Mouse (Mus musculus): ENCODE results near the gene Gm3383. TPM values are rescaled to one million over a fixed set of nuclear protein-coding genes. Genes with fewer than 3 reads are reported as not detected.
"Not testable (repeated sequence)": the region's sequence is repeated elsewhere in the genome, so short reads cannot be mapped to it uniquely, and the experiment has no call there.

The Gm3383 gene
- 2.5 and 3.1 TPM in 2 replicates for polyA plus RNA-seq (2015; fragmentation: Nextera tagmentation; extraction: Ambion mirVana)

DNA sequence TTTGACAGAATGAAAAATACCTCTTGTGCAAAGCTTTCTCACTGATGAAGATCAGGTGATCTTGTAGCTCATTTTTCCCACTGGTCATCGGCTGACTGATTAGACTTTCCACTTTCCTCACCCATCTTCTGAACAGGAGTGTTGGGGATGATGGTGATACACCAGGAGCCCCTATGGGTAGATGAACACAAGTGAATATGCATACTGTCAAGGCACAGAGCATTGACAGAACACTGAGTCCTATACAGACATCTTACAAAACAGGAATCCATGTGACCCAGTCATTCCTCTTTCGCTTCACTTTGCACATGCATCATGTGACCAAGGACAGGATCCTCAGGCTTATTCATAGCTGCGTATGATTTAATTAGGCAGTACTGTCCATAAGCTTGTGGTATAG, at the start of gene Gm3383:
TSS of gene Gm3383 (minus strand) at position 101 of the 400 bp plus-strand sequence.
- H3K36me3 ChIP-seq; H3K4me2 ChIP-seq (replicated peaks); H3K27ac ChIP-seq; H3K27me3 ChIP-seq; ATAC-seq; H3K4me3 ChIP-seq (replicated peaks); H3K9me3 ChIP-seq; H3K4me1 ChIP-seq (replicated peaks); H3K9ac ChIP-seq (replicated peaks): not testable (repeated sequence)
- WGBS = no CpG with 5 or more reads among the region's 3 CpGs

GRCm38 (mm10) chr14:5855911-5856310, 48.1 kb upstream of the Gm3383 start:
- 90% methylated on average over 3 of the region's 3 CpGs for WGBS

DNA sequence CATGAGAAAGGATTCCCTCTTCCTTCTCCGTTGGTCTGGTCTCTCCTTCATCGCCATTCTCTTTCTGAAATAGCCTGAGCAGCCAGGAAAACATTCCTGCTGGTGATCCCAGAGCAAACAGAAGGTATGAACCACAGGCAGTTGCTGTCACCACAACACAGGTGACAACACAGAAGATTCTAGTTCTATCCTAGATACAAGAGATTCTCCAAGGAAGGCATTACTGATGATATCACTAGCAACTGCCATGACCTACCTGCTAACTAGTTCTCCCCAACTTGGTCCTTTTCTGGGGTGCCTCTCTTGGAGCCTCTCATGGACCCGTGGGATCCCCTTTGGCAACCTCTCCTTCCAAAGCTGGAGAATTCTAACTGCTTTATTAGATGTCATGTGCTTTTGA, 22.4 kb upstream of the Gm3383 start, which contains the start of gene Gm3424:
TSS of gene Gm3424 (minus strand) at position 101 of the 400 bp plus-strand sequence.
- not testable (repeated sequence) for H3K4me1 ChIP-seq (replicated peaks); H3K9me3 ChIP-seq; H3K4me2 ChIP-seq (replicated peaks); H3K36me3 ChIP-seq; H3K27ac ChIP-seq; ATAC-seq; H3K9ac ChIP-seq (replicated peaks); H3K27me3 ChIP-seq; H3K4me3 ChIP-seq (replicated peaks)
- no CpG with 5 or more reads among the region's 3 CpGs for WGBS

More at GRCm38 (mm10) chr14:5855911-5856310, 48.1 kb upstream of the Gm3383 start:
- not testable (repeated sequence) for H3K36me3 ChIP-seq; H3K4me2 ChIP-seq (replicated peaks); H3K4me3 ChIP-seq (replicated peaks); H3K9ac ChIP-seq (replicated peaks); H3K4me1 ChIP-seq (replicated peaks); H3K27me3 ChIP-seq; ATAC-seq; H3K27ac ChIP-seq; H3K9me3 ChIP-seq

DNA sequence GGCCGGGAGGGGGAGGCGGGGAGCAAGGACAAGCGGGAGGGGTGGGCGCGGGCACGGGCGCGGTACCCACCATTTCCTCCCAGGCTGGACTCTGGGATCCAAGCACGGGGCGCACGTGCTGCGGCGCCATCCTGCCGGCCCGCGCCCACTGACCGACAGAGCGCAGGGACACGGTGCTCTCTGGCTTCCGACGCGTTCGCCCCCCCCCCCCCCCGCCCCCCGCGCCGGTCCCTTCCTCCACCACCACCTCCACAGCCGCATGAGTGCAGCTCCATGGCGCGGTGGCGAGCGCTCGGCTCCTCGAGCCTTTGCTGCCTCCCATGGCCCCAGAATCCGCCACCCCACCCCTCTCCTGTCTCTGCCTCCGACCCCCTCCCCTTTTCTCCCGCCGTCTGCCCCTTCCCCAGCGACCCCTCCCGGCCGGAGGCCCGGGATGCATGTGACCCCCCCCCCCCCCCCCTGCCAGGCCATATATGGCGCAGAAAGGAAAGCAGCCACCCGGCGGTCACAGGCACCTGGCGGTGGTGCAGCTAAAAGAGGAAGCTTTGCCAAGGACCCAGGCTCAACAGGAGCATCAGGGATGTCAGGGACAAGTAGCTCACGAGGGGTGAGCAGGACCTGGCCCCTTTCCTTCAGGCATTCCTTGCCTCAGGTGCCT, 5.0 kb upstream of the Gm3383 start:
- H3K4me3 ChIP-seq (replicated peaks); H3K36me3 ChIP-seq; H3K27me3 ChIP-seq; H3K27ac ChIP-seq; H3K4me1 ChIP-seq (replicated peaks); H3K9ac ChIP-seq (replicated peaks); H3K4me2 ChIP-seq (replicated peaks); H3K9me3 ChIP-seq: not testable (repeated sequence)
- no CpG with 5 or more reads among the region's 47 CpGs for WGBS
- peak; percentile 58; the same call in 1 of the 2 replicates for ATAC-seq

GRCm38 (mm10) chr14:5741477-5741876, 66.3 kb downstream of the Gm3383 start, which contains the start of gene Gm3373:
Gm3373 (minus strand) TSS chr14:5741577.
- H3K36me3 ChIP-seq; H3K4me3 ChIP-seq (replicated peaks); H3K9me3 ChIP-seq; H3K27me3 ChIP-seq; H3K27ac ChIP-seq; H3K4me2 ChIP-seq (replicated peaks); H3K4me1 ChIP-seq (replicated peaks); H3K9ac ChIP-seq (replicated peaks); ATAC-seq: not testable (repeated sequence)
- no CpG with 5 or more reads among the region's 37 CpGs for WGBS

GRCm38 (mm10) chr14:5687357-5687756, 120.4 kb downstream of the Gm3383 start, which contains the start of gene Gm9603:
Gm9603 (minus strand) TSS chr14:5687457.
- not testable (repeated sequence) for H3K27me3 ChIP-seq; H3K27ac ChIP-seq; H3K36me3 ChIP-seq; H3K9ac ChIP-seq (replicated peaks); H3K4me1 ChIP-seq (replicated peaks); H3K9me3 ChIP-seq; H3K4me3 ChIP-seq (replicated peaks); H3K4me2 ChIP-seq (replicated peaks); ATAC-seq
- WGBS = no CpG with 5 or more reads among the region's 2 CpGs

DNA sequence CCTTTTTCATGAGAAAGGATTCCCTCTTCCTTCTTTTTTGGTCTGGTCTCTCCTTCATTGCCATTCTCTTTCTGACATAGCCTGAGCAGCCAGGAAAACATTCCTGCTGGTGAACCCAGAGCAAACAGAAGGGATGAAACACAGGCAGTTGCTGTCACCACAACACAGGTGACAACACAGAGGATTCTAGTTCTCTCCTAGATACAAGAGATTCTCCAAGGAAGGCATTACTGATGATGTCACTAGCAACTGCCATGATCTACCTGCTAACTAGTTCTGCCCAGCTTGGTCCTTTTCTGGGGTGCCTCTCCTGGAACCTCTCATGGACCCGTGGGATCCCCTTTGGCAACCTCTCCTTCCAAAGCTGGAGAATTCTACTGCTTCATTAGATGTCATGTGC, 174.9 kb downstream of the Gm3383 start, which contains the start of gene Gm8265:
TSS of gene Gm8265 (minus strand) at position 101 of the 400 bp plus-strand sequence.
- H3K9ac ChIP-seq (replicated peaks); H3K36me3 ChIP-seq; H3K4me1 ChIP-seq (replicated peaks); ATAC-seq; H3K27ac ChIP-seq; H3K4me2 ChIP-seq (replicated peaks); H3K27me3 ChIP-seq; H3K4me3 ChIP-seq (replicated peaks); H3K9me3 ChIP-seq: not testable (repeated sequence)
- no CpG with 5 or more reads among the region's 1 CpGs for WGBS

Other genes with a start within 250 kb of the Gm3383 start
- gene Gm8265, start 175.0 kb downstream of the Gm3383 start, polyA plus RNA-seq (2015; fragmentation: Nextera tagmentation; extraction: Ambion mirVana) = not detected in 2 replicates
- gene Gm9603, start 120.5 kb downstream of the Gm3383 start, polyA plus RNA-seq (2015; fragmentation: Nextera tagmentation; extraction: Ambion mirVana) = not detected in 2 replicates
- gene Gm3373, start 66.4 kb downstream of the Gm3383 start, polyA plus RNA-seq (2015; fragmentation: Nextera tagmentation; extraction: Ambion mirVana) = 0.82 TPM in 1 of 2 replicates, not detected in the other
- gene Gm3424, start 22.3 kb upstream of the Gm3383 start, polyA plus RNA-seq (2015; fragmentation: Nextera tagmentation; extraction: Ambion mirVana) = not detected in 2 replicates
- 0.62 and 0.65 TPM in 2 replicates for gene Gm8237, start 72.4 kb upstream of the Gm3383 start, polyA plus RNA-seq (2015; fragmentation: Nextera tagmentation; extraction: Ambion mirVana)
- gene Gm3248, start 153.8 kb upstream of the Gm3383 start, polyA plus RNA-seq (2015; fragmentation: Nextera tagmentation; extraction: Ambion mirVana) = 1.7 and 1.9 TPM in 2 replicates
- gene Gm3453, start 171.2 kb upstream of the Gm3383 start, polyA plus RNA-seq (2015; fragmentation: Nextera tagmentation; extraction: Ambion mirVana) = not detected in 2 replicates